Mouse (Mus musculus): ENCODE results near the gene Dsn1. TPM values are rescaled to one million over a fixed set of nuclear protein-coding genes. Genes with fewer than 3 reads are reported as not detected.
A peak's percentile ranks its signal among the peaks of the same experiment; 100 is the strongest.

Dsn1 gene
- 27.5 and 28.2 TPM in 2 replicates for polyA plus RNA-seq (2015; fragmentation: Nextera tagmentation; extraction: Ambion mirVana)

DNA sequence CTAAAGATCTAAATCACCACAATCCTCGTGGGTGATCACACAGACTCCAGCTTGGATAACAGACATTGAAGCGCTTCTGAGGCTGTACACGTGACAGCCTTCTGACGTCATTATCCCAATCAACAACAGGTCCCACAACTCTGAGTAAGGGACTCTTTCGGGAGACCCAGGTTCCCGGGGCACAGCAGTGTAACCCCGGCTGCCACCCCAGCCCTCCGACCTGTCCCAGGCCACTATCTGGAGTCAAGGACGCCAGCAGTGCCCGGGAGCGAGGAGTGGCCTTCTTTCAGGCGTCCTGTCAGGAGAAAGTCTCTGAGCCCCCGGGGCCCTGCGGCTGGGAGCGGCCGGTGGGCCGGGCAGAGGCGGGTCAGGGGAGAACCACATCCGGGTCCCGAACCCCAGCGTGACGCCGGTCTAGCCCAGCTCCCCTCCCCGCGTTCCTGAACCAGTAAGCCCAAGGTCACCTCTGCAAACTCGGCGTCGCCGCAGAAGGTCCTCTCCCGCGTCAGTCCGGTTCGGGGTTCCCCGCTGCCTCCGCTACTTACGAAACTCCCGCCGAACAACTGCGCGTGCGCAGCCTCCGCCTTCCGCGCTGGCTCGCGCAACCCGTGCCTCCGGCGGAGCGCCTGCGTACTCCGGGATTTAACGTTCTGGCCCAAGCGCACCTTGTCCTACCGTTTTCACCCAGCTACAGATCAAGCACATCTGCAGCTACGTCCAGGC, at the start of gene Dsn1:
TSS of gene Dsn1 (minus strand) at position 644 of the 723 bp plus-strand sequence.
- under 1% methylated on average over 56 of the region's 56 CpGs for WGBS
- H3K4me3 ChIP-seq (replicated peaks), result peak within 1 kb of the TSS; percentile 60
- ATAC-seq (ENCODE audit: insufficient number of reproducible peaks, low FRiP score, low TSS enrichment, low read depth), result peak; percentile 73
- peak within 1 kb of the TSS; percentile 81 for H3K4me2 ChIP-seq (replicated peaks)
- peaks cover 30% of the 10 kb centered on the region for H3K4me1 ChIP-seq
- no peaks in the 10 kb centered on the region for H3K9me3 ChIP-seq (replicated peaks)
- H3K36me3 ChIP-seq, result peaks cover 13% of the 10 kb centered on the region
- H3K9ac ChIP-seq, result peak within 1 kb of the TSS; percentile 65
- H3K27ac ChIP-seq (replicated peaks), result peak within 1 kb of the TSS; percentile 78
- H3K27me3 ChIP-seq, result no peaks in the 10 kb centered on the region

DNA sequence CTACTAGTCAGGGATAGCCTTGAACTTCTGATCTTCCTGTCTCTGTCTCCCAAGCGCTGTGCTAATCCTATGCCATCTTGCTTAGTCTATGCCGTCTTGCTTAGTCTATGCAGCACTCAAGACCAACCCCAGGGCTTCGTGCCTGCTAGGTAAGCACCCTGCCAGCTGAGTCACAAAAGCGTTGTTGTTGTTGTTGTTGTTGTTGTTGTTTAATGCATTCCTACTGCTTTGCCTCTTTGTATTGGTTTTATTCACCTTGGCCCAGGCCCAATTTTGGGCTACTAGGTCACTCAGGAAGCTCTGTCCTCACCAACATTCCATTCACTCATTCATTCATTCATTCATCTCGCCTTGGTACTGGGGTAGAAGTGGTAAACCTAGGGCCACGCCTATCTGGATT, 48.8 kb upstream of the Dsn1 start:
- Histone ChIP-seq H3K4me1 (peaks cover 64% of the 10 kb centered on the region), H3K27ac (replicated peaks) (peak overlapping the region; percentile 88), H3K9ac (no peak overlapping the region), H3K9me3 (replicated peaks) (no peaks in the 10 kb centered on the region), H3K36me3 (peaks cover 55% of the 10 kb centered on the region), H3K27me3 (no peaks in the 10 kb centered on the region), H3K4me2 (replicated peaks) (no peak overlapping the region), H3K4me3 (replicated peaks) (no peak overlapping the region)
- 75% methylated on average over 6 of the region's 6 CpGs for WGBS
- ATAC-seq (ENCODE audit: insufficient number of reproducible peaks, low FRiP score, low TSS enrichment, low read depth), result no peak

DNA sequence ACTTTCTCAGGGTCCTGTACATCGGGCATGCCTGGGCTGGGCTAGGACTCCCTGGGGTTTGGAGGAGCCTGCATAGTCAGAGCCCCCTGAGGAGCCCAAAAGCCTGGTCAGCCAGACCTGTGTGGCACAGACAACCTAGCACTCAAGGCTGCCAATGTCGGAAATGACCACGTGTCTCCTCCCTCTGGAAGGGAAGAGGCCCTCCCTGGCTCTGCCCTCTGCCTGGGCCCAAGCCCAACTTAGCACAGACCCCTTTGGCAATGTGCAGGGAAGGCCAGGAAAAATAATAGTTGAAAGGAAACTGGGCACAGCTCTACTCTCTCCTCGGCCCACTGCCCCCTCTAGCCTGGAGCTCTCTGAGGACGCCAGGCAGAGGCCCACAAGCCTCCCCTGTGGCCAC, 47.9 kb upstream of the Dsn1 start:
- ATAC-seq (ENCODE audit: insufficient number of reproducible peaks, low FRiP score, low TSS enrichment, low read depth), result peak; percentile 51
- no peak overlapping the region for H3K9ac ChIP-seq
- H3K9me3 ChIP-seq (replicated peaks), result no peaks in the 10 kb centered on the region
- no peaks in the 10 kb centered on the region for H3K27me3 ChIP-seq
- H3K27ac ChIP-seq (replicated peaks), result peak overlapping the region; percentile 88
- no peak overlapping the region for H3K4me3 ChIP-seq (replicated peaks)
- 47% methylated on average over 5 of the region's 5 CpGs for WGBS
- H3K4me2 ChIP-seq (replicated peaks), result no peak overlapping the region
- peaks cover 56% of the 10 kb centered on the region for H3K36me3 ChIP-seq
- H3K4me1 ChIP-seq, result peaks cover 63% of the 10 kb centered on the region

DNA sequence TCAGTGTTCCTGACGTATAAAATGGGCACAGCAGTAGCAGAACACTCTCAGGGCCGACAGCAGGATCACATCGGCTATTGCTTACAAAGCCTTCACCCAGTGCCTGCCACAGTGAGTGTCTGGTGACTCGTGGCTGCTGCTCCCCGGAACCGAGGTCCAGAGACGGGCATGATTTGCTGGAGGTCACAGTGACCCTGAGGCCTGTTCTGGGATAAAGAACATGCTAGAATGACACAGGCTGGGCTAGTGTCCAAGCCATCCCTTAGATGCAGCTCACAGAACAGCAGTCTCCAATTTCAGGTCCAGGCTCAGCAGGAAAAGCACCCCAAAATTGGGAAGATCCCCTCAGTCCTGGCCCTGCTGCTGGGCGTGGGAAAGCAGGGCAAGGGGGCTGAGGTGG, 47.3 kb upstream of the Dsn1 start:
- Histone ChIP-seq H3K27me3 (no peaks in the 10 kb centered on the region), H3K9ac (no peak overlapping the region), H3K4me3 (replicated peaks) (no peak overlapping the region), H3K27ac (replicated peaks) (peak overlapping the region; percentile 88), H3K4me1 (peaks cover 60% of the 10 kb centered on the region), H3K9me3 (replicated peaks) (no peaks in the 10 kb centered on the region), H3K36me3 (peaks cover 56% of the 10 kb centered on the region), H3K4me2 (replicated peaks) (no peak overlapping the region)
- ATAC-seq (ENCODE audit: insufficient number of reproducible peaks, low FRiP score, low TSS enrichment, low read depth), result no peak
- WGBS, result 79% methylated on average over 8 of the region's 8 CpGs

DNA sequence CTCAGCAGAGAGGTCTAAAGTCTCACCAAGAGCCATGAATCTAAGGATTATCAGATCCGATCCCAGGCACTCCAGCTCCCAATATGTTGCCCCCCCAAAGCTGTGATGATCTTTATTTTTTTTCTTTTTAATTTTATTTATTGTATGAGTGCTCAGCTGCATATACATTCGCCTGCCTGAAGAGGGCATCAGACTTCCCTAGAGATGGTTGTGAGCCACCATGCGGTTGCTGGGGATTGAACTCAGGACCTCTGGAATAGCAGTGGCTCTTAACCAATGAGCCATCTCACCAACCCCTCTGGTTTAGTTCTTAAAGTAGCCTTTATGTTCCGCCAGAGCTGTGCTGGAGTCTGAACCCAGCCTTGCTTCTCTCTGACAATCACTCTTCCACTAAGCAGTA, 46.8 kb upstream of the Dsn1 start:
- Histone ChIP-seq H3K27me3 (no peaks in the 10 kb centered on the region), H3K9ac (no peak overlapping the region), H3K36me3 (peaks cover 59% of the 10 kb centered on the region), H3K4me2 (replicated peaks) (no peak overlapping the region), H3K4me1 (peaks cover 58% of the 10 kb centered on the region), H3K27ac (replicated peaks) (no peak overlapping the region), H3K4me3 (replicated peaks) (no peak overlapping the region), H3K9me3 (replicated peaks) (no peaks in the 10 kb centered on the region)
- 82% methylated on average over 4 of the region's 4 CpGs for WGBS
- ATAC-seq (ENCODE audit: insufficient number of reproducible peaks, low FRiP score, low TSS enrichment, low read depth), result no peak

DNA sequence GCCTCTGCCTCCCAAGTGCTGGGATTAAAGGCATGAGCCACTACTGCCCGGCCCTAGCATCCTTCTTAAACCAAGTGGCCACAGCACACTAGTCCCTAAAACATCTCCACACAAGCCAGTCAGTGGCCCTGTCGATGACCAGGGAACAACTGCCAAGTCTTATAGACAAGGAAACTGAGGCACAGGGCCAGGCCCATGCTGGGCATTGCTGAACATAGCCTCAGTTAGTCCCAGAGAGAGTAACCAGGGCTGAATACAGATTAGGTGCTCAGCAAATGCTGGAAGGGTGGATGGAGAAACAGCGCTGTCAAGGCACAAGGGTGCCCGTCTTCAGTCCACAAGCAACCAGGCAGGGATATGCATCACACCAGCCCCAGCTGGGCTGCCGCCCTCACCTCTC, 46.2 kb upstream of the Dsn1 start:
- WGBS, result 96% methylated on average over 5 of the region's 5 CpGs
- Histone ChIP-seq H3K27me3 (no peaks in the 10 kb centered on the region), H3K4me1 (peaks cover 57% of the 10 kb centered on the region), H3K4me2 (replicated peaks) (no peak overlapping the region), H3K9ac (no peak overlapping the region), H3K36me3 (peaks cover 65% of the 10 kb centered on the region), H3K4me3 (replicated peaks) (no peak overlapping the region), H3K9me3 (replicated peaks) (no peaks in the 10 kb centered on the region), H3K27ac (replicated peaks) (no peak overlapping the region)
- ATAC-seq (ENCODE audit: insufficient number of reproducible peaks, low FRiP score, low TSS enrichment, low read depth), result no peak

DNA sequence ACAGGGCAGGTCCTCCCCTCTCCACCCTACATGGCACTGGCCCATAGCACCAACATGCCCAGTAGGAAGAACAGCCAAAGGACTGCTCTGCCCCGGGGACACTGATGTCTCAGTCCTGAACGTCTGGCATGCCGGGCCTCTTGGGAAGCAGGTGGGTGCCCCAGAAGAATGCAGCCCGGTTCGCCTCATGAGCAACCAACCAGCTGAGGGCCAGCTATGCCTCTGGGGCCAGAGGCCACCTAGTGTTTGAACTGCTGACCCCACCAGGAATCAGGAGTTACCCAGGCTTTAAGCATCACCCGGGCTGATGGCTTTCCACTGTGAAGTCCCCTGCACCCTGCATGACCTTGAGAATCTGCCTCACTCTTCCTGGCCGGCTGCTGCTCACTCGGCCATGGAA, 45.5 kb upstream of the Dsn1 start:
- 79% methylated on average over 8 of the region's 8 CpGs for WGBS
- H3K9me3 ChIP-seq (replicated peaks), result no peaks in the 10 kb centered on the region
- no peak for ATAC-seq (ENCODE audit: insufficient number of reproducible peaks, low FRiP score, low TSS enrichment, low read depth)
- peaks cover 60% of the 10 kb centered on the region for H3K36me3 ChIP-seq
- no peak overlapping the region for H3K4me3 ChIP-seq (replicated peaks)
- no peak overlapping the region for H3K4me2 ChIP-seq (replicated peaks)
- H3K27ac ChIP-seq (replicated peaks), result no peak overlapping the region
- H3K9ac ChIP-seq, result no peak overlapping the region
- H3K4me1 ChIP-seq, result peaks cover 50% of the 10 kb centered on the region
- H3K27me3 ChIP-seq, result no peaks in the 10 kb centered on the region

DNA sequence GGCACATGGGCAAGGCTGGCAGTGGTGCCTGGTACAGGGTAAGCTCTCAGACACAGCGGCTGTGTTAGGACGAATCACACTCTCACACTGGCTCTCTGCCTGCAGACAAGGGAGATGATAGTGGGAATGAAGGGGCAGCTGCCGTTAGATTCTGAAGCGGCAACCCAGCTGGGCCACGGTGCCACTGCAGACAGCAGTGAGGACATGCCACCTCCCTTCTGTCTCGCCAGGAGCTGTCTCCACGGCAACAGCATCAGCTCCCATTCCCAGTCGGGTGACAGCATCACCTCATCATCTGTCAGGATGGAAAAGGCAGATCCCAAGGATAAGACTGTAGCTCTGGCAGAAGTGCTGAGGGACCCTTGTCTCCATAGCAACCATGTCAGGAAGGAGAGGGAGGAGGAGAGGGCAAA, 42.9 kb upstream of the Dsn1 start:
- Histone ChIP-seq H3K9me3 (replicated peaks) (no peaks in the 10 kb centered on the region), H3K9ac (no peak overlapping the region), H3K36me3 (peaks cover 77% of the 10 kb centered on the region), H3K27me3 (no peaks in the 10 kb centered on the region), H3K4me3 (replicated peaks) (no peak overlapping the region), H3K4me2 (replicated peaks) (no peak overlapping the region), H3K27ac (replicated peaks) (no peak overlapping the region), H3K4me1 (peaks cover 33% of the 10 kb centered on the region)
- WGBS, result 67% methylated on average over 8 of the region's 8 CpGs
- ATAC-seq (ENCODE audit: insufficient number of reproducible peaks, low FRiP score, low TSS enrichment, low read depth), result no peak

DNA sequence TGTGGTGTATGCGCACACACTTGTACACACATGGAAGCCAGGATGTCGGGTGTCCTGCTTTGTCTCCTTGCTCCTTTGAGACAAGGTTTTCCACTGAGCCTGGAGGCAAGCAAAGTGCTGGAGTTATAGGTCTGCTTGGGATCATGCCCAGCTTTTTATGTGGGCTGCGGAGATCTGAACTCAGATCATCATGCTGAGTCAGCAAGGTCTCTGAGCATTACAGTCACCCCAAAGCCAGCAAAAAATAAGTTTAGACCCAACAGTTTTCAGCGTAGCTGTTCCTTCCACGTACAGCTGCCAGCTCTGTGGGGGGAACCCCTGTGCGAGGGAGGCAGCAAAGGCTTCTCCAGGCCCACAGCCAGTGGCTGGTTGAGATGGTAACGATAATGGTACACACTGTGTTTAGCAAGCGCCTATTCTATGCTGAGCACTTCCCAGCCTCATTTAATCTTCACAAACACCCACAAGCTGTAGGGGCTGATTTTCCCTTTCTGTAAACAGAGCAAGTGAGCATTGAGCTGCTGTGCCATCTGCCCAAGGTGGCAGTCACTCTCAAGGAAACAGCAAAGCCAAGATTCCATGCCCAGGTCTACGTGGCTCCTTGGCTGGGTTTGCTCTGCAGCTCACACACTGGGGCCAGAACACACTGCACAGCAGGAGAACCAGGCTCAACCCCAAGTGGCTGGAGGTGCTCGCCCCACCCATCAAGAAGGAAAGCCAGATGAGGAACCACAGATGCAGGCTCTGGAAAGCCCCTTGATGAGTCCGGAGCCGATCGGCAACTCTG, 41.6 kb upstream of the Dsn1 start:
- no peak for ATAC-seq (ENCODE audit: insufficient number of reproducible peaks, low FRiP score, low TSS enrichment, low read depth)
- Histone ChIP-seq H3K4me3 (replicated peaks) (no peak overlapping the region), H3K4me2 (replicated peaks) (no peak overlapping the region), H3K36me3 (peaks cover 77% of the 10 kb centered on the region), H3K4me1 (peaks cover 28% of the 10 kb centered on the region), H3K9ac (no peak overlapping the region), H3K27ac (replicated peaks) (peak overlapping the region; percentile 44; the same call in 1 of the 2 replicates), H3K9me3 (replicated peaks) (no peaks in the 10 kb centered on the region), H3K27me3 (no peaks in the 10 kb centered on the region)
- WGBS, result 71% methylated on average over 13 of the region's 13 CpGs

DNA sequence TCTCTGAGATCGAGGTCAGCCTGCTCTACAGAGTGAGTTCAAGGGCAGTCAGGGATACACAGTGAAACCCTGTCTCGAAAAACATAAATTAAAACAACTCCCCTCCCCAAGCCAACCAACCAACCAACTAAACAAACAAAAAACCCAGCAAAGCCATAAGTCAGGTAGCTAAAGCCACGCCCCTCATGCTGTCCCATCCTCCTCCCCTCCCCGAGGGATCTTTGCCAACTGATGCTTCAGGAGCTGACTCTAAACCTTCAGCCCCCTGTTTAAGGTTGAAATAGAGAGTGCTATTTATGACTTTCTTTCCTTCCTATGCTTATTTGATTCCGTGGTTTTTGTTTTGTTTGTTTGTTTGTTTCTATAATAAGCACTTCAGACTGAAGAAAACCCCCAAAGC, 40.0 kb upstream of the Dsn1 start:
- no peak for ATAC-seq (ENCODE audit: insufficient number of reproducible peaks, low FRiP score, low TSS enrichment, low read depth)
- no peaks in the 10 kb centered on the region for H3K27me3 ChIP-seq
- H3K9ac ChIP-seq, result no peak overlapping the region
- H3K4me1 ChIP-seq, result peaks cover 26% of the 10 kb centered on the region
- 84% methylated on average over 5 of the region's 5 CpGs for WGBS
- H3K4me2 ChIP-seq (replicated peaks), result no peak overlapping the region
- H3K4me3 ChIP-seq (replicated peaks), result no peak overlapping the region
- peaks cover 60% of the 10 kb centered on the region for H3K36me3 ChIP-seq
- H3K9me3 ChIP-seq (replicated peaks), result no peaks in the 10 kb centered on the region
- H3K27ac ChIP-seq (replicated peaks), result no peak overlapping the region

DNA sequence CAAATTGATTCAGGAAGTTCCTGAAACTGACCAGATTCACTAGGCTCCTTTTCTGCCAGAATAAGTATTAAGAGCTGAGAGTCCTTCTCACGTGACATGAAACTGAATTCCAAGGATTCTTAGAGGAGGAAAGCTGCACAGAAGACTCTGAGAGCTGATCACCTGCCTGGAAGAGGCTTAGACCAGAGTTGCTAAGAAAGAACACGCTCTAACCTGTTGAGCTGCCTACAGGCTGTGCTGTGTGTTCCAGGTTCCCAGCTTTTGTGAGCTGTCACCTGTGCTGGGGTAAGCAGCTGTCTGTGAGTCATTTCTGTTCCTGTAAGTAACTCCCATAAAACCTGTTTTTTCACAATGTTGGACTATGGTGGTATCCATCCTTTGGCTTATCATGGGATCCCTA, 39.0 kb upstream of the Dsn1 start:
- no peak overlapping the region for H3K4me2 ChIP-seq (replicated peaks)
- WGBS, result 69% methylated on average over 2 of the region's 2 CpGs
- no peaks in the 10 kb centered on the region for H3K27me3 ChIP-seq
- H3K36me3 ChIP-seq, result peaks cover 64% of the 10 kb centered on the region
- H3K4me3 ChIP-seq (replicated peaks), result no peak overlapping the region
- no peak for ATAC-seq (ENCODE audit: insufficient number of reproducible peaks, low FRiP score, low TSS enrichment, low read depth)
- H3K27ac ChIP-seq (replicated peaks), result no peak overlapping the region
- H3K9me3 ChIP-seq (replicated peaks), result no peaks in the 10 kb centered on the region
- peaks cover 25% of the 10 kb centered on the region for H3K4me1 ChIP-seq
- H3K9ac ChIP-seq, result no peak overlapping the region
